Mouse (Mus musculus) embryonic facial prominence, embryonic 11.5 days (tissue): Measurements from ENCODE around the gene Tubg1. TPM values are rescaled to one million over a fixed set of nuclear protein-coding genes. Genes with fewer than 3 reads are reported as not detected.
A peak's percentile ranks its signal among the peaks of the same experiment; 100 is the strongest.
"Not testable (repeated sequence)": the region's sequence is repeated elsewhere in the genome, so short reads cannot be mapped to it uniquely, and the experiment has no call there.

Experiments
- ATAC-seq: fragments of 200-750 bp; cut with Nextera tagmentation; replicated peaks from 2 replicates; pipeline ENCODE4 v1.8.0; 2017; ENCODE audit warnings: low read depth; ENCODE audit not compliant: insufficient number of reproducible peaks, low FRiP score, low TSS enrichment
- DNase-seq: peaks from one replicate; pipeline ENCODE4 v3.0.0-alpha.2; 2015; ENCODE audit warnings: low spot score
- H3K27ac ChIP-seq: fragments of 300-500 bp; sonication (generic); replicated peaks from 2 replicates; pipeline ENCODE4 v1.5.1; 2014; ENCODE audit warnings: mild to moderate bottlenecking, low read depth, low read length, control low read depth
- H3K27me3 ChIP-seq: fragments of 300-500 bp; sonication (generic); 2 replicates; pipeline ENCODE4 v1.6.1; 2014; ENCODE audit warnings: mild to moderate bottlenecking, low read length, moderate library complexity, mixed read lengths; ENCODE audit not compliant: control insufficient read depth, insufficient read depth
- H3K36me3 ChIP-seq: fragments of 300-500 bp; sonication (generic); replicated peaks from 2 replicates; pipeline ENCODE4 v1.6.1; 2014; ENCODE audit warnings: low read depth, mild to moderate bottlenecking, low read length, moderate library complexity, mixed read lengths; ENCODE audit not compliant: control insufficient read depth, insufficient read depth
- H3K4me1 ChIP-seq: fragments of 300-500 bp; sonication (generic); 2 replicates; pipeline ENCODE4 v1.6.1; 2014; ENCODE audit warnings: low read length, mixed read lengths; ENCODE audit not compliant: control insufficient read depth, insufficient read depth
- H3K4me2 ChIP-seq: fragments of 300-500 bp; sonication (generic); 2 replicates; pipeline ENCODE4 v1.6.1; 2014; ENCODE audit warnings: low read depth, mild to moderate bottlenecking, control low read depth, low read length, moderate library complexity
- H3K4me3 ChIP-seq: fragments of 300-500 bp; sonication (generic); 2 replicates; pipeline ENCODE4 v1.5.1; 2014; ENCODE audit warnings: low read depth, low read length, control low read depth
- H3K9ac ChIP-seq: fragments of 300-500 bp; sonication (generic); replicated peaks from 2 replicates; pipeline ENCODE4 v1.6.1; 2014; ENCODE audit warnings: mild to moderate bottlenecking, control low read depth, low read length
- H3K9me3 ChIP-seq: fragments of 300-500 bp; sonication (generic); replicated peaks from 2 replicates; pipeline ENCODE4 v1.6.1; 2016; ENCODE audit warnings: mild to moderate bottlenecking, low read length, inconsistent platforms, mixed read lengths; ENCODE audit not compliant: control insufficient read depth
- WGBS: fragments of 180-500 bp; shearing (Covaris S2); extraction: QIAGEN DNeasy Blood & Tissue Kit; methylation state at CpG from one replicate; pipeline ENCODE4 v1.1.7; 2014; 5-methylcytosine and 5-hydroxymethylcytosine counted together
- polyA plus RNA-seq: library from polyadenylated mRNA; unstranded; fragments of >200 nt; fragmentation: Nextera tagmentation; extraction: Ambion mirVana; gene quantifications from 2 replicates; pipeline ENCODE4 v1.2.1, GENCODE M21; 2014

Gene Tubg1
- polyA plus RNA-seq, 1 experiment from 2014 or later: 91.6 TPM

- not testable (repeated sequence) for ATAC-seq, H3K9ac ChIP-seq, H3K4me2 ChIP-seq, H3K9me3 ChIP-seq, DNase-seq, H3K36me3 ChIP-seq, H3K27ac ChIP-seq, H3K4me3 ChIP-seq
- WGBS: 87% methylated on average over 8 of the region's 10 CpGs
- peaks cover 13% of the 10 kb centered on the region for H3K4me1 ChIP-seq
- H3K27me3 ChIP-seq: peaks cover 29% of the 10 kb centered on the region
These were observed 40.4 kb downstream of the Tubg1 start for GRCm38 (mm10) chr11:101160151-101160550.

GRCm38 (mm10) chr11:101160981-101161505 lies 41.3 kb downstream of the Tubg1 start:
- not testable (repeated sequence) for H3K9me3 ChIP-seq, DNase-seq, H3K4me2 ChIP-seq, H3K36me3 ChIP-seq, H3K27ac ChIP-seq, H3K9ac ChIP-seq, H3K4me3 ChIP-seq, ATAC-seq
- 70% methylated on average over 5 of the region's 8 CpGs for WGBS
- H3K4me1 ChIP-seq: peaks cover 13% of the 10 kb centered on the region
- H3K27me3 ChIP-seq: peaks cover 36% of the 10 kb centered on the region

GRCm38 (mm10) chr11:101161551-101161950 lies 41.8 kb downstream of the Tubg1 start:
- Histone ChIP-seq H3K36me3 (no peaks in the 10 kb centered on the region), H3K27ac (no peak overlapping the region), H3K9me3 (no peaks in the 10 kb centered on the region), H3K4me1 (peaks cover 9% of the 10 kb centered on the region; the same call in 1 of the 2 replicates), H3K27me3 (peaks cover 41% of the 10 kb centered on the region), H3K4me3 (no peak overlapping the region), H3K4me2 (no peak overlapping the region), H3K9ac (no peak overlapping the region)
- 84% methylated on average over 15 of the region's 15 CpGs for WGBS
- ATAC-seq (no peak), DNase-seq (no peak)

GRCm38 (mm10) chr11:101162301-101162700 lies 42.6 kb downstream of the Tubg1 start:
- Histone ChIP-seq H3K9me3 (no peaks in the 10 kb centered on the region), H3K36me3 (no peaks in the 10 kb centered on the region), H3K4me1 (peaks cover 9% of the 10 kb centered on the region; the same call in 1 of the 2 replicates), H3K4me2 (no peak overlapping the region), H3K9ac (no peak overlapping the region), H3K27me3 (peaks cover 48% of the 10 kb centered on the region), H3K27ac (no peak overlapping the region), H3K4me3 (no peak overlapping the region)
- DNase-seq: no peak
- ATAC-seq: no peak
- 53% methylated on average over 5 of the region's 5 CpGs for WGBS

GRCm38 (mm10) chr11:101162772-101163171 lies 43.0 kb downstream of the Tubg1 start:
- WGBS: 51% methylated on average over 5 of the region's 5 CpGs
- DNase-seq (no peak), ATAC-seq (no peak)
- Histone ChIP-seq H3K27ac (no peak overlapping the region), H3K4me1 (peaks cover 9% of the 10 kb centered on the region; the same call in 1 of the 2 replicates), H3K4me2 (no peak overlapping the region), H3K27me3 (peaks cover 52% of the 10 kb centered on the region), H3K36me3 (no peaks in the 10 kb centered on the region), H3K9me3 (no peaks in the 10 kb centered on the region), H3K9ac (no peak overlapping the region), H3K4me3 (no peak overlapping the region)

- ATAC-seq (no peak), DNase-seq (no peak)
- Histone ChIP-seq H3K4me2 (peak overlapping the region; percentile 69), H3K9me3 (no peaks in the 10 kb centered on the region), H3K36me3 (no peaks in the 10 kb centered on the region), H3K27ac (no peak overlapping the region), H3K4me1 (peaks cover 9% of the 10 kb centered on the region; the same call in 1 of the 2 replicates), H3K27me3 (peaks cover 62% of the 10 kb centered on the region), H3K9ac (peak overlapping the region; percentile 52), H3K4me3 (peak overlapping the region; percentile 29)
- WGBS: 6% methylated on average over 43 of the region's 49 CpGs
These were observed 44.0 kb downstream of the Tubg1 start for GRCm38 (mm10) chr11:101163476-101164350.

GRCm38 (mm10) chr11:101164351-101164665 lies 44.6 kb downstream of the Tubg1 start:
- ATAC-seq (no peak), DNase-seq (no peak)
- WGBS: under 1% methylated on average over 20 of the region's 21 CpGs
- Histone ChIP-seq H3K4me2 (peak overlapping the region; percentile 69), H3K27me3 (peaks cover 68% of the 10 kb centered on the region), H3K36me3 (no peaks in the 10 kb centered on the region), H3K9ac (peak overlapping the region; percentile 52), H3K4me1 (peaks cover 9% of the 10 kb centered on the region; the same call in 1 of the 2 replicates), H3K9me3 (no peaks in the 10 kb centered on the region), H3K4me3 (peak overlapping the region; percentile 29), H3K27ac (no peak overlapping the region)
